Mouse (Mus musculus) mouse embryonic stem cell (cell line): ENCODE data around the gene Yeats4.

ENCODE experiments used
- in situ Hi-C, 2 experiments: fragments of 300-500 bp; cut with MboI; formaldehyde crosslinking; loops; 1 replicate in 1 of 2; 3 replicates in 1 of 2; pipeline ENCODE4 v1.14.3; 2019 to 2020; ENCODE audit warnings: low sequenced_read_pairs in 2 of 2, low pct_unique_long_range_greater_than_20kb in 1 of 2, mixed read lengths in 1 of 2; ENCODE audit not compliant: unreplicated experiment in 1 of 2

Yeats4 gene

GRCm38 (mm10) chr10:117208221-117208620 lies 16.1 kb downstream of the Yeats4 start:
- in situ Hi-C loops, result loop anchor here in 1 of 2 experiments (10.0 kb wide), 1 partner anchor 153 kb away; no protein-coding TSS in a partner anchor

GRCm38 (mm10) chr10:117206070-117206469 lies 18.2 kb downstream of the Yeats4 start:
- in situ Hi-C loops, result loop anchor here in 1 of 2 experiments (10.0 kb wide), 1 partner anchor 151 kb away; no protein-coding TSS in a partner anchor

GRCm38 (mm10) chr10:117203558-117203981 lies 20.7 kb downstream of the Yeats4 start:
- in situ Hi-C loops, result loop anchor here in 1 of 2 experiments (10.0 kb wide), 1 partner anchor 149 kb away; no protein-coding TSS in a partner anchor

GRCm38 (mm10) chr10:117202981-117203557 lies 21.2 kb downstream of the Yeats4 start:
- in situ Hi-C loops, result loop anchor here in 1 of 2 experiments (10.0 kb wide), 1 partner anchor 148 kb away; no protein-coding TSS in a partner anchor

- in situ Hi-C loops, result loop anchor here in 1 of 2 experiments (10.0 kb wide), 1 partner anchor 145 kb away; no protein-coding TSS in a partner anchor
These were observed 24.6 kb downstream of the Yeats4 start for GRCm38 (mm10) chr10:117199701-117200100.

- in situ Hi-C loops, result no loop called here
These were observed 27.6 kb downstream of the Yeats4 start for GRCm38 (mm10) chr10:117196696-117197095.

GRCm38 (mm10) chr10:117195748-117196147 lies 28.6 kb downstream of the Yeats4 start:
- in situ Hi-C loops, result no loop called here

GRCm38 (mm10) chr10:117195005-117195404 lies 29.3 kb downstream of the Yeats4 start:
- in situ Hi-C loops, result no loop called here

- in situ Hi-C loops, result no loop called here
These were observed 30.9 kb downstream of the Yeats4 start for GRCm38 (mm10) chr10:117193364-117193763.

- in situ Hi-C loops, result no loop called here
These were observed 38.8 kb downstream of the Yeats4 start for GRCm38 (mm10) chr10:117185399-117186089.

- in situ Hi-C loops, result no loop called here
These were observed 43.2 kb downstream of the Yeats4 start for GRCm38 (mm10) chr10:117181098-117181497.

GRCm38 (mm10) chr10:117174645-117175044 lies 49.7 kb downstream of the Yeats4 start:
- in situ Hi-C loops, result no loop called here

GRCm38 (mm10) chr10:117173566-117174438 lies 50.5 kb downstream of the Yeats4 start:
- in situ Hi-C loops, result no loop called here

- in situ Hi-C loops, result no loop called here
These were observed 51.2 kb downstream of the Yeats4 start for GRCm38 (mm10) chr10:117173111-117173510.

- in situ Hi-C loops, result no loop called here
These were observed 52.2 kb downstream of the Yeats4 start for GRCm38 (mm10) chr10:117172069-117172468.

- in situ Hi-C loops, result no loop called here
These were observed 57.4 kb downstream of the Yeats4 start for GRCm38 (mm10) chr10:117166785-117167425.
